Mouse (Mus musculus) forebrain, postnatal 0 days (tissue): Measurements from ENCODE around the gene Gbx2. TPM values are rescaled to one million over a fixed set of nuclear protein-coding genes. Genes with fewer than 3 reads are reported as not detected.

Experiments
- ATAC-seq: fragments of 200-750 bp; cut with Nextera tagmentation; 2 replicates; pipeline ENCODE4 v1.8.0; 2017; ENCODE audit warnings: mild to moderate bottlenecking, moderate library complexity
- DNase-seq: peaks from one replicate; pipeline ENCODE4 v3.0.0-alpha.2; 2015
- H3K27ac ChIP-seq: fragments of 300-500 bp; sonication (generic); 2 replicates; pipeline ENCODE4 v1.5.1; 2014; ENCODE audit warnings: low read depth, mild to moderate bottlenecking, antibody characterized with exemption, low read length, moderate library complexity, mixed read lengths
- H3K27me3 ChIP-seq: fragments of 300-500 bp; sonication (generic); 2 replicates; pipeline ENCODE4 v1.6.1; 2014; ENCODE audit warnings: mild to moderate bottlenecking, low read length, mixed read lengths; ENCODE audit not compliant: insufficient read depth
- H3K36me3 ChIP-seq: fragments of 300-500 bp; sonication (generic); 2 replicates; pipeline ENCODE4 v1.6.1; 2014; ENCODE audit warnings: mild to moderate bottlenecking, moderate library complexity; ENCODE audit not compliant: insufficient read depth
- H3K4me1 ChIP-seq: fragments of 300-500 bp; sonication (generic); 2 replicates; pipeline ENCODE4 v1.6.1; 2014; ENCODE audit warnings: antibody characterized with exemption; ENCODE audit not compliant: insufficient read depth
- H3K4me2 ChIP-seq: fragments of 300-500 bp; sonication (generic); 2 replicates; pipeline ENCODE4 v1.6.1; 2014; ENCODE audit warnings: low read depth, mild to moderate bottlenecking, moderate library complexity
- H3K4me3 ChIP-seq: fragments of 300-500 bp; sonication (generic); 2 replicates; pipeline ENCODE4 v1.5.1; 2014; ENCODE audit warnings: low read depth, low read length, mixed read lengths
- H3K9ac ChIP-seq: fragments of 300-500 bp; sonication (generic); 2 replicates; pipeline ENCODE4 v1.6.1; 2014; ENCODE audit warnings: mild to moderate bottlenecking
- H3K9me3 ChIP-seq: fragments of 300-500 bp; sonication (generic); 2 replicates; pipeline ENCODE4 v1.6.1; 2016; ENCODE audit warnings: low read length
- CTCF ChIP-seq: sonication (generic); IDR thresholded peaks from 2 replicates; pipeline ENCODE4 v1.5.1; 2016; ENCODE audit warnings: antibody characterized with exemption, control low read depth, low read depth
- WGBS: fragments of 180-500 bp; shearing (Covaris S2); extraction: QIAGEN DNeasy Blood & Tissue Kit; methylation state at CpG from one replicate; pipeline ENCODE4 v1.1.7; 2014; 5-methylcytosine and 5-hydroxymethylcytosine counted together
- polyA plus RNA-seq: library from polyadenylated mRNA; unstranded; fragments of >200 nt; fragmentation: Nextera tagmentation; extraction: Ambion mirVana; gene quantifications from 2 replicates; pipeline ENCODE4 v1.2.1, GENCODE M21; 2015
- total RNA-seq: library from RNA; depleted of rRNA; stranded (reverse); fragments of >200 nt; gene quantifications from 2 replicates; pipeline ENCODE4 v1.2.3, GENCODE M21; 2014

The Gbx2 gene
- total and polyA plus RNA-seq, 2 experiments from 2014 or later = 14.4 to 21.2 TPM

DNA sequence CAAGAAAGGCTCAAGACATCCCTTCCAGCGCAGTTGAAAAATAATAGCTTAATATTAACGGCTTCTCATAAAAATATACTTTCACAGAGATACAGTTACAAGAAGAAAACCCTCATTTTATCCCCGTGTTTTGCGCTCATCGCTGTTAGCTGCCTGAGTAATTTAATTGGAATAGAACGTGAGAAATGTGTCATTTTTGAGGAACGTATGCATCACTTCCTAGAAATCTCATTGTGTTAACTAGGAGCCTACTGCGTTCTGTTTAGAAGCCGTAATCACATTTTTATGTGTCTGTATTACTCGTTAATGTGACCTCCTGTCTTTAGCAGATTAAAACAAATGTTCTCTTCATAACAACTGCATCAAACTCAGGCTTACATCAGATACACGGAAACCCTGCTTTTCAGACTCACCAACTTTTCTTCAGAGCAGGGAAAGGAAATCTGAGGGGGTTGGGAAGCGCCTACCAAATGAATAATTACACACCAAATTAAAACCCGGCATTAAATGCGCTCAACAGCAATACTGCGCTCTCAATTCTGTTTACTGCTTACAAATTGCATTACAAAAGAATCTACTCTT lies 11.5 kb upstream of the Gbx2 start:
- Histone ChIP-seq H3K9me3 (no peaks in the 10 kb centered on the region), H3K36me3 (no peaks in the 10 kb centered on the region), H3K9ac (no peak overlapping the region), H3K4me1 (no peaks in the 10 kb centered on the region), H3K27me3 (peaks cover 81% of the 10 kb centered on the region), H3K4me2 (peak overlapping the region; percentile 30; the same call in 1 of the 2 replicates), H3K4me3 (peak overlapping the region; percentile 24), H3K27ac (no peak overlapping the region)
- WGBS = 2% methylated on average over 15 of the region's 15 CpGs
- no peak for TF ChIP-seq CTCF
- ATAC-seq (no peak), DNase-seq (peak; percentile 65)

DNA sequence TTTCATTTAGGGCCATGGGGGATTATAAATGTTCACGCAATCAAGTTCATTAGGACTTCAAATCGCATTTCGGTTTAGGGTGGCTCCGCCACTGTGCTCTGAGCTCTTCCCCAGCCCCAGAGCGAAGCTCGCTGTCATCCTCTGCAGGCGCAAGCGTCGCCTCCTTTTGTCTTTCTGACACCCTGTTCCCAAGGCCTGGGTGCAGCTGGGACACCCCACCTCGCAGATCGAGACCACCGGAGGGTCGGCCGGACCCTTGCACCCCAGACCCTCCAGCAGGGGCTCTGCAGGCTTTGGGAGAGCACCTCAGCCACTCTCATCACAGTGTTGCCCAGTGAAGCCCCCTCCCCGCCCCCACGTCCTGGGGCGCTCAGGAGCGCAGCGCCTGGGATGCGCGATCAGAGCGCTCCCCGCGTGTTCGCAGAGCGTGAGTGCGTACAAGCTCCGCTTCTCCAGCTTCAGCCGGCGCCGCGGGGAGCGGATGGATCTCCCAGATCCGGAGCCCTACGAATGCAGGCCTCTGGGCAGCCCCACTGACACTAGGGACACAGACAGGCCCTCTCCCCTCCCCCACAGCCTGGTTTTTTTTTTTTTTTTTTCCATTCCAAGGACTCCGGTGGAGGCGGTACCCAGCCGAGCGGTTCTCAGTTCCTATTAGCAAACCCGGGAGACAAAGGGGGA lies 10.9 kb upstream of the Gbx2 start:
- peak overlapping the region; percentile 30 for H3K4me2 ChIP-seq
- 1% methylated on average over 40 of the region's 40 CpGs for WGBS
- no peaks in the 10 kb centered on the region for H3K9me3 ChIP-seq
- DNase-seq = peak; percentile 51
- peaks cover 85% of the 10 kb centered on the region for H3K27me3 ChIP-seq
- TF ChIP-seq CTCF = no peak
- 0 out of 2 replicates have a peak overlapping the region, but pooled peaks have one; percentile 22 for H3K9ac ChIP-seq
- no peaks in the 10 kb centered on the region for H3K4me1 ChIP-seq
- peak overlapping the region; percentile 24 for H3K4me3 ChIP-seq
- no peaks in the 10 kb centered on the region for H3K36me3 ChIP-seq
- ATAC-seq = peak; percentile 44
- no peak overlapping the region for H3K27ac ChIP-seq

GRCm38 (mm10) chr1:89940961-89941524 lies 10.1 kb upstream of the Gbx2 start:
- Histone ChIP-seq H3K9me3 (no peaks in the 10 kb centered on the region), H3K36me3 (no peaks in the 10 kb centered on the region), H3K4me3 (no peak overlapping the region), H3K27ac (no peak overlapping the region), H3K9ac (no peak overlapping the region), H3K4me2 (no peak overlapping the region), H3K27me3 (peaks cover 89% of the 10 kb centered on the region), H3K4me1 (no peaks in the 10 kb centered on the region)
- DNase-seq (no peak), ATAC-seq (no peak)
- 6% methylated on average over 15 of the region's 15 CpGs for WGBS
- TF ChIP-seq CTCF = no peak

DNA sequence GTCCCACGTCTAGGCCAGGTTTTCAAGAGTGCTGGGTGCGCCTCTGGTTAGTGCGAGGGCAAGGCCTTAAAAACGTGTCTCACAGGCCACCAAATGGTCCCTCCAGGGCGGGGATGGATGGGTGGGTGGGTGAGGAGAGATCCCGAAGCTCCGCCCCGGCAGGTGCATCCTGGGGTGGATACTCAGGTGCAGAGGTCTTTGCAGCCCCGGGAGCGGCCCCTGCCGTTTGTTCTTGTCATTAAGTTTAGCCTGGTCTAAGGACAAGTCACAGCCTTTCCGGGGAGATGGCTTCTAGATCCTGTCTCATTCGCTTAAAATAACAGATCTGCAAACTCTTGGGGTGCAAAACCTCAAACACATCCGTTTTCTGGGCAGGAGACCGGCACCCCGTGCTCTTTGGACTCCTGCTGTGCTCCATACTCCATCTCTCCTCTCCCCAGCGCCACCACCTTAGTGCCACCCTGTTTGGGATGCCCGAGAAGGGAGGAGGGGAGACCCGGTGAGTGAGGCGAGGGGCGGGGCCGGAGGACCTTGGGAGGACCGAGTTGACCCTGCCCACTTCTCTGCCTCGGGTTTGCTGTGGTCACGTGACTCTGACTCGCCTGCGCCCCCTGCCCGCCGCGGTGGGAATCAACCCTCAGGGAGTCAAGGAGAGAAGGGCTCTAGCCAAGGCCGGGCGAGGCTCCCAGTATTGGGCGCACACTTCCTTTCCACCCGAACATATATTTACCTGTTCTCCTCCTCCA lies 9.2 kb upstream of the Gbx2 start:
- DNase-seq (peak; percentile 62), ATAC-seq (no peak)
- Histone ChIP-seq H3K27me3 (peaks cover 89% of the 10 kb centered on the region), H3K36me3 (no peaks in the 10 kb centered on the region), H3K27ac (no peak overlapping the region), H3K9ac (no peak overlapping the region), H3K9me3 (no peaks in the 10 kb centered on the region), H3K4me2 (no peak overlapping the region), H3K4me1 (no peaks in the 10 kb centered on the region), H3K4me3 (no peak overlapping the region)
- peak; percentile 77 for TF ChIP-seq CTCF
- WGBS = 4% methylated on average over 34 of the region's 34 CpGs

DNA sequence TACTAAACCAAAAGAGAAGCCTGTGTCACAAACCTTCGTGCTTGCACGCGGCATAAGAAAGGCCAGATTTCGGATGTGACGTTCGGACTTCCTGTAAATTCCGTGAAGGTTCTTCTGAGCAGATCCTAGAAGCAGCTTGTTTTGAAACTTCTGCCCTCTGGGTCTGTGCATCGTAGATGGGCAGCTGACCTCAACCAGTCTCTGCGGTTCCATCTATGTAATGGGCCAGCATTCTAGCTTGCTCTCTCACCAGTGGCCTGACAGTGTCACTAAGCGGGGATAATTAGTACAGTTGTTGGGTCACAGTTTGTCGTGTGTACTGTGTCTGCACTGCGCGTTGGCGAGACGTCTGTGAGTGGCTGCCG lies 8.6 kb upstream of the Gbx2 start:
- H3K9ac ChIP-seq = no peak overlapping the region
- H3K9me3 ChIP-seq = no peaks in the 10 kb centered on the region
- ATAC-seq (no peak), DNase-seq (no peak)
- peaks cover 88% of the 10 kb centered on the region for H3K27me3 ChIP-seq
- no peak overlapping the region for H3K27ac ChIP-seq
- no peak overlapping the region for H3K4me2 ChIP-seq
- no peak for TF ChIP-seq CTCF
- H3K4me3 ChIP-seq = no peak overlapping the region
- WGBS = 27% methylated on average over 16 of the region's 16 CpGs
- no peaks in the 10 kb centered on the region for H3K4me1 ChIP-seq
- H3K36me3 ChIP-seq = no peaks in the 10 kb centered on the region

- Histone ChIP-seq H3K36me3 (no peaks in the 10 kb centered on the region), H3K4me1 (no peaks in the 10 kb centered on the region), H3K4me3 (no peak overlapping the region), H3K4me2 (no peak overlapping the region), H3K27ac (no peak overlapping the region), H3K9me3 (no peaks in the 10 kb centered on the region), H3K9ac (no peak overlapping the region), H3K27me3 (peaks cover 88% of the 10 kb centered on the region)
- WGBS = 26% methylated on average over 16 of the region's 16 CpGs
- TF ChIP-seq CTCF = peak; percentile 46
- ATAC-seq = no peak
- peak; percentile 42 for DNase-seq
Observed at GRCm38 (mm10) chr1:89938884-89939595, 8.1 kb upstream of the Gbx2 start.
